Mouse (Mus musculus) C2C12 (cell line): ENCODE results near the gene Tnk1. TPM values are rescaled to one million over a fixed set of nuclear protein-coding genes. Genes with fewer than 3 reads are reported as not detected.

Experiments used
- H3K27me3 ChIP-seq: one replicate; pipeline ENCODE4 v1.6.1; 2011; ENCODE audit not compliant: control insufficient read depth, insufficient read depth, insufficient read length
- H3K36me3 ChIP-seq: one replicate; pipeline ENCODE4 v1.6.1; 2011; ENCODE audit not compliant: control insufficient read depth, insufficient read depth
- H3K4me3 ChIP-seq: one replicate; pipeline ENCODE4 v1.5.1; 2011; ENCODE audit warnings: mild to moderate bottlenecking, control low read depth; ENCODE audit not compliant: poor library complexity, insufficient read depth, severe bottlenecking
- H3K79me2 ChIP-seq: one replicate; pipeline ENCODE4 v1.6.1; 2011; ENCODE audit not compliant: control insufficient read depth, insufficient read depth
- H3K79me3 ChIP-seq: one replicate; pipeline ENCODE4 v1.6.1; 2011; ENCODE audit warnings: low read depth, control low read depth
- H3ac ChIP-seq: one replicate; pipeline ENCODE3; 2011; ENCODE audit warnings: low read depth; ENCODE audit not compliant: control insufficient read depth, insufficient read length
- CEBPB ChIP-seq: IDR thresholded peaks from one replicate; pipeline ENCODE4 v1.6.1; 2011; ENCODE audit warnings: low read depth, mild to moderate bottlenecking, control low read depth, moderate library complexity
- CTCF ChIP-seq: IDR thresholded peaks from one replicate; pipeline ENCODE4 v1.5.1; 2011; ENCODE audit not compliant: control insufficient read depth, insufficient read depth, insufficient read length
- FOSL1 ChIP-seq: IDR thresholded peaks from one replicate; pipeline ENCODE4 v1.8.0; 2011; ENCODE audit warnings: mild to moderate bottlenecking, low read length; ENCODE audit not compliant: poor library complexity, insufficient read depth, severe bottlenecking
- MAX ChIP-seq: IDR thresholded peaks from one replicate; pipeline ENCODE4 v1.6.1; 2011; ENCODE audit warnings: mild to moderate bottlenecking, control low read depth
- MYOD1 ChIP-seq: IDR thresholded peaks from one replicate; pipeline ENCODE4 v1.6.1; 2011; ENCODE audit warnings: low read depth; ENCODE audit not compliant: control insufficient read depth, insufficient read length
- MYOG ChIP-seq: IDR thresholded peaks from one replicate; pipeline ENCODE4 v1.6.1; 2011; ENCODE audit not compliant: control insufficient read depth, insufficient read length; ENCODE audit errors: extremely low read depth
- USF1 ChIP-seq: IDR thresholded peaks from one replicate; pipeline ENCODE4 v1.6.1; 2011; ENCODE audit warnings: low read depth, mild to moderate bottlenecking, control low read depth, moderate library complexity
- polyA plus RNA-seq: library from polyadenylated mRNA; unstranded; fragments of >200 nt; fragmentation: generic; extraction: Trizol; gene quantifications from one replicate; pipeline ENCODE4 v1.2.1, GENCODE M21; 2012; ENCODE audit warnings: missing spikeins

Gene Tnk1
- polyA plus RNA-seq, 1 experiment: not detected

DNA sequence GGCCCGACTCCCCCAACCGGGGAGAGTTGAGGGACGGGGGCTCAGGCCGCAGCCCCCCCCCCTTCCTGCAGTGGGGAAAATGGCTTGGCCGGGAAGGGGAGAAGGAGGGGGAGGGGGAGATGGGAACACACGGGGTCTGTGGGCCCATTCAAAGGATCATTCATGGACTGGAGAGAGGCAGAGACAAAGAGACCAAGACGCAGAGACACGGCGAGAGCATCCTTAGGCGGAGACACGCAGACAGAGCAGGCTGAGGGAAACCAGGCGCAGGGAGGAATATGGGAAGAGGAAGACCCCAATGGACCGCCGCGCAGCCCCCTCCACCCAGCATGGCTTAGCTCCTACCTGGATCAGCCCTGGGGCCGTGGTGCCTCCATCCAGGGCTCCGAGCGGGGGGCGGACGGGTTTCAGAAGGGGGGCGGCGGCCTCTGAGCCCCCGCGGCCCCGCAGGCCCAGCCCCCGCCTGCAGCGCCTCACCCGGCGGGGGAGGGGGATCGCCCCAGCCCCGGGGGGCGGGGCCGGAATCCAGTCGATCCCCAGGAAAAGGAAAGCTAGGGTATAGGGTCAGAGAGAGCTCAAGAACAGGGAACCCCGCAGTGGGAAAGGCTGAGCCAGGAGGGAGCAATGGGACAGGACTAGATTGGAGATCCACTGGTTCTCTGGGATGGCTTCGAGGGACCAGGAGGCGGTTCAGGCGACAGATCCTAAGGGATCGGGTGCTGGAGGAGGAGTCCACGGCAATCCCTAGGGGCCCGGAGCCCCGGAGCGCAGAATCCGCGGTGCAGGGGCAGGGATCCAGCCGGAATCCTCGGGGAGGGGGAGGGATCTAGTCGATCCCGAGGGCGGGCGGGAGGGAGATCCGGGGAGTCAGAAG is 21.6 kb downstream of the Tnk1 start:
- H3ac ChIP-seq: peak overlapping the region; percentile 10
- peaks cover 12% of the 10 kb centered on the region for H3K36me3 ChIP-seq
- TF ChIP-seq MYOG (no peak), CEBPB (no peak), MAX (no peak), FOSL1 (no peak), USF1 (no peak), MYOD1 (no peak), CTCF (no peak)
- H3K27me3 ChIP-seq: no peaks in the 10 kb centered on the region
- H3K79me3 ChIP-seq: no peaks in the 10 kb centered on the region
- H3K4me3 ChIP-seq: peak overlapping the region; percentile 76
- H3K79me2 ChIP-seq: peaks cover 18% of the 10 kb centered on the region

DNA sequence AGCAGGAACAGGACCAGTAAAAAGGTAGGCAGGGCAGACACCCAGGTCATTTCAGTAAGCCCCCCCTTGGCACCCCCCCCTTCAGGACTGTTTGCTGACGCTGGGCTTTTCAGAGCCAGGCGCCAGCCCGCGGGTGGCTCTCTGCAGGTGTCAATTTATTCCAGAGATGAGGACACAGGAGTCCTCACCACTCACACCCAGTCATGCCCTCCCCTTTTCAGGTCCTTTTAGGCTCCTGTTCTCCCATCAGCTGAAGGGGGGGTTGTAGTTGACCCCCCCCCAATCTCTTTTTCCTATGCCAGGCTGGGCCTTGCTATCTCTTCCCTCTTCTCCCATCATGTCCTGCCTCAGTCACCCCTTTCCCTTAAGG is 22.6 kb downstream of the Tnk1 start:
- Histone ChIP-seq H3K27me3 (no peaks in the 10 kb centered on the region), H3K36me3 (peaks cover 12% of the 10 kb centered on the region), H3ac (no peak overlapping the region), H3K4me3 (peak overlapping the region; percentile 6), H3K79me2 (peaks cover 18% of the 10 kb centered on the region), H3K79me3 (no peaks in the 10 kb centered on the region)
- TF ChIP-seq CEBPB (no peak), MYOD1 (no peak), MYOG (no peak), CTCF (no peak), FOSL1 (no peak)

DNA sequence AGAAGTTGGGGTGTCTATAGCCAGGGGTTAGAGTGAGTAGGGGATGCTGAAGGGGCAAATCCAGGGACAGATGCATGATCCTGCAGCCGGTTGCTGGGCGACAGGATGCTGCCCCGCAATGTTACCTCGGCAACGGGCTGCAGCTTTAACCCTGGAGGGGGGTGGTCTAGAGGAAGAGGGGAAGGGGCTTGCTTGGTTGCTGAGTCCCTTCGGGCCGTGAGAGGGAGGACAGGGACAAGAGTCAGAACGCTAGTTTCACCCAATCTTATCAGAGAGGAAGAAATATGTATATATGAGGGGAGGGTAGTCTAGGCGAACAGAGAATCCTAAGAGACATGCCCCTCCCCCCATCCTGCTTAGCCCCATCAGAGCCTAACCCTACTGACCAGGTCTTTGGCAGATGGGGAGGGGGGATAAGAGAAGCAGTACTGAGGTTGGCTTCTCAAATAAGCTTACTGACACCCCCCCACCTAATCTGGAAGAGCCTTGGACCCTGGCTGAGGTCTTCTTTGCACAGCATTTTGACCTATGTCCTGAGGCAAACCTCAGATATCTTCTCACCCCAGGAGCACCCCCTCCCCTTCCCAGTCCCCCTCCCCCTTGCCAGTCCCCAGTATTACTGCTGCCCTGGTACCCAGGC is 23.1 kb downstream of the Tnk1 start:
- peak overlapping the region; percentile 6 for H3K4me3 ChIP-seq
- H3K36me3 ChIP-seq: peaks cover 12% of the 10 kb centered on the region
- TF ChIP-seq FOSL1 (no peak), USF1 (no peak), CEBPB (no peak), CTCF (no peak), MYOD1 (no peak), MYOG (no peak), MAX (no peak)
- no peaks in the 10 kb centered on the region for H3K79me3 ChIP-seq
- H3ac ChIP-seq: no peak overlapping the region
- H3K27me3 ChIP-seq: no peaks in the 10 kb centered on the region
- H3K79me2 ChIP-seq: peaks cover 18% of the 10 kb centered on the region

DNA sequence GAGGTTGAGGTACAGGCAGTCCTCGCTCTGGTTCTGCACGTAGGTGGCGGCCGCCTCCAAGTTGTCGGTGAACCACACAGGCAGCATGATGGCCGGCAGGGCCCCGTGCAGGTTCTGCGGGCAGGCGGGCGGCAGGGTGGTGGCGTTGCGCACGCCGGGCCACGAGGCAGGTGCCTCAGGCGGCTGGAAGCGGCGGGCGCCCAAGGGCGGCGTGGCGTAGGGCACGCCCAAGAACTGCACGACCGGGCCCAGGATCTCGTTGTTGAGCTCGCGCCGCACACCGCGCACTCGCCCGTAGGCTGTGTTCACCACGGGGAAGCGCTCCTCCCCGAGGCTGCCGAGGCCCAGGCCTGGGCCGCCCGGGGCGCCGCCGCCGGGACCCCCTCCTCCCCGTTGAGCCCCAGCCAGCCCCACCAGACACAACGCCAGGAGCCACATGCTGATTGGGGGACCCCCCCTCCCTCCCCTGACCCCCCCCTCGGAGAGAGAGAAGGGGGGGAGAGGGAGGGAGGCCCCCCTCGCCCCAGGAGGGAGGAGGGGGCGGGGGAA is 24.5 kb downstream of the Tnk1 start:
- Histone ChIP-seq H3K79me3 (no peaks in the 10 kb centered on the region), H3K4me3 (no peak overlapping the region), H3K36me3 (peaks cover 12% of the 10 kb centered on the region), H3ac (no peak overlapping the region), H3K79me2 (peaks cover 13% of the 10 kb centered on the region), H3K27me3 (no peaks in the 10 kb centered on the region)
- TF ChIP-seq MYOG: no peak
- no peak for TF ChIP-seq CTCF
- TF ChIP-seq MAX: no peak
- no peak for TF ChIP-seq CEBPB
- TF ChIP-seq MYOD1: no peak
- TF ChIP-seq USF1: no peak
- no peak for TF ChIP-seq FOSL1

DNA sequence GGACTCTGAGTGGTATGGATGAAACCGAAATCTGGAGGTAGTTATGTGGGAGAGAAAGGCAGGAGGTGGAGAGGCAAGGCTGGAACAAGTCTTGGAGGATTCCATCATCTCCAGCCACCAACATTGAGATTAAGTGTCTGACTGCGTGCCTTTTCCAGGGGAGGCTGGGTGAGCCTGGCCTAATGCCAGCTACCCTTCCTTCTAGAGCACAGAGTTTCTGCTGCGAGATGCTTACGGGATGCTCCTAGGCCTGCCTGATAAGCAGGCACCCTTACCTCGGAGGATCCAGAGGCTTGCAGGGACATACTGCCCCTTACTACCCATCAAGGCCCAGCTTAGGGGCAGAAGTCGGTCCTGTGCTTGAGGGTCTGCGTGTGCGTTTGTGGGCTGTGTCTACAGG is 25.0 kb downstream of the Tnk1 start:
- no peak overlapping the region for H3K4me3 ChIP-seq
- no peak overlapping the region for H3ac ChIP-seq
- peaks cover 9% of the 10 kb centered on the region for H3K79me2 ChIP-seq
- H3K36me3 ChIP-seq: peaks cover 12% of the 10 kb centered on the region
- no peak for TF ChIP-seq CEBPB
- no peak for TF ChIP-seq FOSL1
- TF ChIP-seq CTCF: no peak
- no peak for TF ChIP-seq MYOG
- no peak for TF ChIP-seq USF1
- H3K27me3 ChIP-seq: no peaks in the 10 kb centered on the region
- no peaks in the 10 kb centered on the region for H3K79me3 ChIP-seq
